Mouse (Mus musculus): ENCODE measurements around the gene Ndufa5. TPM values are rescaled to one million over a fixed set of nuclear protein-coding genes. Genes with fewer than 3 reads are reported as not detected.

Gene Ndufa5
- total RNA-seq (2021) = 1,000 to 10,000 TPM; 1,040 to 1,065 TPM

DNA sequence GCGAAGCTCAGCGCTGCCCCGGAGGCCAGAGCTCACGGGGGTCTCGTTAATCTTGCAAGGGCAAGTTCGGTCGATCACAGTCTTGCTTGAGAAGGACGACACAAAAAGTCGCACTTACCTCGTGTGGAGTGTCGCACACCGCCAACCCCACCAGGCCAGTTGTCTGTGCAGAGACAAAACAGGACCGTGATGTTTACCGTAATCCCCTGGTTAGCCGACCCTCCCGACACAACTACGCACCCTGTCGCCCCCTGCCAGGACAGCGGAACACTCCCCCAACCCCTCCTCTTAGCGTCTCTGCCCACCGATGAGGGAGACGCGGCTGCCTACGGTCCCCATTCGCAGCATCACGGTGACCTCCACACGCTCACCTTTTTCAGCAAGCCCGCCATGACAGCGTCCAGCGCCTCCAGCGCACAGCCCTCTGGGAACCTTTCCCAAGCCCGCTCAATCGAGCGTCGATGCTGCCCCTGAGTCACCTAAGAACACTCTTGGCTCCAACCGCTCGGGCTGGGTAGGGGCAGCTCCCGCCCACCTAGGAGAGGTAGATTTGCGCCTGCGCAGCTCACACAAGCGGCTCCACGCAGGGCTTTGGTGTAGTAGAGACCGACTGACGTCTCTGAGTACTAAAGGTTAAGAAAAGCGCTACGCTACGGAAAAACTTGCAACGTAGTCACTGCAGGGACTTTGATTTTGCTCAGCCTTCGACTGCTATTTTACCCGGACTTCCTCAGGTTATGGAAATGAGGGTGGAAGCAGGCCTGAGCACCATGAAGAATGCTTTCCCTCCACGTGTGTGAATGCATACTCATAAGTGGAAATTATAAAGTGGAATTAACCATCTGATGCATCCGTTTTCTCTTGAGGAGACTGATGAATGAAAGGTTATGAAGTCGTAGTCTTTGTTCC is at the start of gene Ndufa5:
Gene Ndufa5 (minus strand): TSS at position 859 of the 909 bp plus-strand sequence.
- intact Hi-C loops (cut with DNase I) = loop anchor here (2.0 kb wide), 1 partner anchor 193 kb away; no protein-coding TSS in a partner anchor
- DNase-seq = peak; percentile 94

DNA sequence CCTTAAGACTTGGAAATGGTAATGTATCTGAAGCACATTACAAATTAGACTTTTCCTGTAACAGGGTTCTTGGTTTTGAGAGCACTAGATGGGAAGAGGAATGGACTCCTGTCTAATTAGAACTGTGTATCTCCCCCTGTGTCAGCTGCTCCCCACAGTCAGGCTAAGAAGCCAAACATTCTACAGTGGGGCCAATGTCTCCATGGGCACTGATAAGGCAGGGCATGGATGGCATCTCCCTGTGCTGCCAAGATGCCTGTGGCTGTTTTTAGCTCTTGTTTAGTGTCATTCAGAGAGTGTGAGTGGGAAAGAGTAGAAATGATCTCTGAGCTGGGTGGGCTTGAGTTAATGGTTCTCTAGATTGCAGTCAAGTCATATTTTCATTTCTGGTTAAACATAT is 45.5 kb upstream of the Ndufa5 start:
- intact Hi-C loops (cut with DNase I) = no loop called here
- DNase-seq = peak; percentile 50 to 72

DNA sequence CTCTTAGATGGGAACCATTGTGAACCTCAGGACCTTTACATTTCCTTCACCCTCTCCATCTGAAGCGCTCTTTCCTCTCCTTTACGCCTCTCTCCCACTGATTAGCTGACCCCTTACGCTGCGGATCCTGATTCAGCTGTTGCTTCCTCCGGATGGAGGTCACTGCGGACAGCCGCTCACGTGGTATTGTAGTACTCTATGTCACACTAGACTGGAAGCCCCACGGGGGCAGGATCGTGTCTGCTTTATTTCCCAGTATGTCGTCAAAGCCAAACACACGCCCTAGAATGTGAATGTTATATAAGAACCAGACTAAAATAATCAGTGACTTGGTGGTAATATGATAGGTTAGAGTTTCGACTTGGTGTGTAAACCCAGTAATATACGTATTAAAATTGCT is 44.6 kb upstream of the Ndufa5 start:
- no peak for DNase-seq
- intact Hi-C loops (cut with DNase I) = no loop called here

DNA sequence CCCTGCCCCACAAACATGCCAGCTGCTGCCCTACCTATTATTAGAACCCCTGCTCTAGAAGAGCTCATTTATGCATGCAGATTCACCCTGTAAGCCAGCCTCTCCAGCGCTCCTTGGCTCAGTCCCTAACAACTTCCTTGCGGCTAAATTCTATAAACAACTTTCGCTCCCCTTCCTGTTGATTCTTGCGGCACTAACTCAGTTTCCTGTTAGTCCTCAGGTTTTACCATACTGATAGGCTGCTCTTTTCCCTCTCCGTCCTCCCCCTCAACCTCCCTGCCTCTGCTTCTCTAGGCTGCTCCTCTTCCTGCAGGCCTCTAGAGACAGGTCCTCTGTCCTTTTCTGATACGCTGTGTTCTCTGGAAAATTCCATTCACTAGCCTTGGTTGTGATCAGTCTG is 43.3 kb upstream of the Ndufa5 start:
- DNase-seq = peak; percentile 36 to 48
- intact Hi-C loops (cut with DNase I) = loop anchor here (2.0 kb wide), 2 partner anchors 16 to 30 kb away; no protein-coding TSS in a partner anchor

DNA sequence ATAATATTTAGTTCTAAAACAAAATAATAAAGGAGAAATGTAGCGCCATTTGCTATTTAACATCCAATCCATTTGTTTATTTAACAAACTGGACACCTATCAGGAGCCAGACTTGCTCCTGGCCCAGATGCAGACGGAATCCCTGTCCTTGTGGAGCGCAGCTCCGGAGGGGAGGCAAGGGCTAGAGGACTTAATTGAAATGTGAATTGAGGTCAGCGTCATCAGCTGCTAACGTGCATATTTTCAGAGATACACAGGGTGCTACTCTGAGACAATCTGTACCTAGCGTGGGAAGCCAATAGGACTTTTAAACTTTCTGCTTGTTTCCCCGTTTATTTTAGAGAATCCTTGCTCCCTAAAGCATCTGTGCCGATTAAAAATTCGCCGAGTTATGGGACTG is 42.5 kb upstream of the Ndufa5 start:
- DNase-seq = peak; percentile 42 to 46
- intact Hi-C loops (cut with DNase I) = loop anchor here (2.0 kb wide), 2 partner anchors 17 to 31 kb away; no protein-coding TSS in a partner anchor

DNA sequence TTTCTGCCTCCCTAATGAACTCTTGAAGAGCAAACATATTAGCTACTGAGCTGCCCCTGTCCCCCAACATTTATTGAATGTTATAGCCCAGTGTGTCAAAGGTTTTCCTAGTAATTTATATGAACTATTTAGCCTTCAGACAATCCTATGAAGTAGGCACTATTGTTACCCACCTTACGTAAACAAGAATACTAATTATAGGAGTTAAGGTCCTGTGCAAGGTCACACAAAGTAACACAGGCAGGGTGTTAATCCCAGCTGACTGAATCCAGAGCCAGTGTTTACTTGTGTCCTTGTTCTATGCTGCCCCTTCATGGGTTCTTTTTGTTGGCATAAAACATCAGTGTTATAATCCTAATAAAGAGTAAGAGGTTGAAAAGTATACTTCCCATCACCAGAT is 41.9 kb upstream of the Ndufa5 start:
- peak in 1 of 2 experiments; percentile 32 for DNase-seq
- intact Hi-C loops (cut with DNase I) = loop anchor here (1.0 to 2.0 kb wide), 5 partner anchors 17 to 151 kb away; no protein-coding TSS in a partner anchor

DNA sequence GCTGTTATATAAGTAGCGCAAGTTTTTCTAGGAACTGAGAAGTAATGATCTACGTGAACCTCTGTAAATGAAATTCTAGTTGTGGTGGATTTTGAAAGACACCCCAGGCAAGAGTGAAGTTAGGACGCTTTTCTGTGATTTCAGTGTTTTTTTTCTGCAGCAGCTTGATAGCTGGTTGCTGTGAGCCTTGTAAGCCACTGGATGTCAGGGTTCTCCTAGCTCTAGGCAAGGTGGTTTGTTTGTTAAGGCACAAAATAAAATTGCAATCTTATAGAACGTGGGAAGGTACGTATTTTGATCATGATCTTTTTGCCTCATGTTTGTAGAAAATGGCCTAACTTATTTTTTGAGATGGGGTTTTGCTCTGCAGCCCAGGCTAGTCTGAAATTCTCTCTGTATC is 41.1 kb upstream of the Ndufa5 start:
- DNase-seq = peak in 1 of 2 experiments; percentile 37
- intact Hi-C loops (cut with DNase I) = loop anchor here (1.0 to 2.0 kb wide), 3 partner anchors 39 to 152 kb away; no protein-coding TSS in a partner anchor

DNA sequence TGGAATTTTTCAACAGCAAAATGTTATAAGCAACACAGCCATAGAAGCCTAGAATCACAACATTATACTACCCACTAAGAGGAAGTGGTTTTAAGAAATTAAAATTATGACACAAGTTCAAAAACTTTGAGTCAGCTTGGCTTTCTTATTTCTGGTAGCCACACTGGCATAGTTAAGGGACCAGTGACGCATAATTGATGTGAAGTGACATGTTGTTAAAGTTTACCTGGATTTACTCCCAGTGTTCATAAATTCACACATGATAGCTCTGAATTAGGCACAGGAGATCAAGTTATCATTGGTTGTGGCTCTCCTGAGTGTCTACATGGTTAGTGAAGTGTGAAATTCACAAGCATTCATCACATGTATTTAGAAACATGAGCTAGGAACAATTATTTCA is 37.1 kb upstream of the Ndufa5 start:
- intact Hi-C loops (cut with DNase I) = no loop called here
- DNase-seq = no peak

DNA sequence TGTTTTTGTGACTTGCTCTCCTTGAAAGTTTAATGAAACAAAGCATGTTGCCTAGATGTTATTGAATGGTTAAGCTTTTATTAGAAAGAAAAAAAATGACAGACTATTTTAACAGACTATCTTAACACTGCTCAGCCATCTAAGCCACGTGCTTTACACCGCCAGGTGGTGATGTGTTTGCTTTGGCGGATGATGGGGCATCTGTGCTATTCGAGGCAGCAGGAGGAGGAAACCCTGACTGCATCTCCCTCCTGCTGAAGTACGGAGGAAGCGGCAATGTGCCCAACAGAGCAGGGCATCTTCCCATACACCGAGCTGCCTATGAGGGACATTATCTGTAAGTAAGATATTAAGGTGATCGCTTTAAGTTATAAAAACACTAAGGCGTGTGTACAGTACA is 36.3 kb upstream of the Ndufa5 start:
- DNase-seq = no peak
- intact Hi-C loops (cut with DNase I) = no loop called here

DNA sequence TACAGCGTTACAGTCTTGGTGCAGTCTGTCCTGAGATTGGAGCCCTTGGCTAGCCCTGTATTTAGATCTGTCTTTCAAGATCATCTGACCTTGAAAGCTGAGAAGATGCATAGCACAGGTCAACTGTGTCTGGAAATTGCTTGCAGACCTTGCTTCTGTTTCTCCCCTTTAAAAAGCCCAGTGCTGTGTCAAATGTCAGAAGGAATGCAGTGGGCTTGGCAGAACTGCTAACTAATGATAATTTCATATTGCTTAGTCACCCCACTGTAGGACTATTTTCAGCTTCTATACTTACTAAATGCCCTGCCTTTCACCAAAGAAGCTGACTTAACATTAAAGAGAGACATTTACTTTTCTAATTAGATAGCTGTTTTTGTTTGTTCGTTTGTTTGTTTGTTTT is 27.7 kb upstream of the Ndufa5 start:
- intact Hi-C loops (cut with DNase I) = no loop called here
- DNase-seq = peak in 1 of 2 experiments; percentile 22

DNA sequence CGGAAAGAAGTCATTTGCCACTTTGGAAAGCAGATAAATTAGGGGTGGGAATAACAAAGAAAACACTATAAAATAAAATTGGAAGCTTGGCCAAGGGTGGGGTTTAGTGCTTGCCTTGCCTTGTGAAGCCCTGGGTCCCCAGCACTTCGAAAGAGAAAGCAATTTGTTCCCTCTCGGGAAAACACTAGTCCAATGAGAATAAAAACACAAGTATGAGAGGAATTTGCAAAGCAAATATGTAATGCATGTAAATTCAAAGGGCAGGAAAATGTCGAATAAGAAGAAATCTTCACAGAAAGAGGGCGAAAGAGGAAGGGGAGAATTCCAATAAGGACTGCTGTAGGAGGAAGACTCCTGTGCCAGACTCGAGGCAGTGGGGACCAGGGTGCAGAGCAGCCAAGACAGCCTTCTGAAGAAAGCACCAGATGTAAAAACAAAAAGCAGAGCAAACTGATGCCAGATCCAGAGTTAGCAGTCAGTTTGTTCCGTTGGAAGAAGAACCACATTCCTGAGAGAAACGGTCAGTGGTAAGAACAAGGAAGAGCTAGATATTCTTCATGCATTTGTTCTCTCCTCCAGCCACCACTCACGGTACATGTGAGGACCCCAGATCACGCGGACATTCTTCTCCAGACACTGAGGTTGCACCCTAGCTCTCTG is 26.7 kb upstream of the Ndufa5 start:
- intact Hi-C loops (cut with DNase I) = no loop called here
- DNase-seq = peak; percentile 50 to 51

DNA sequence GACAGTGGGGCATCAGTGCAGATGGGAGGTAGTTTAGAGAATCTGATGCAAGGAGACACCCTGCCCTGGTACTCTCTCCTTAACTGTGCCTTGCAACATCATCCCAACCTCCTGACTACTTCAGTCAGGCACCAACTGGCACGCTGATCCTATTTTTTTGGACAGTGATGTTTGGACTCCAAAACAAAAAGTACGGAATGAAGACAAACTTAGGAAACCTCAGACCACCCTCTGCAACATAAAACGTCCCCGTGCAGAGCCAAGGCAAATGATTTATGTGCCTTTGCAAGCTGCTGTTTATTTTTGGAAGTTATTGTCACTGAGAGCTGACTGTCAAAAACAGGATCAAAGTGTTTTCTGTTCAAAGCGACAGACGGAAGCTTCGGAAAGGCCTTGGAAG is 24.2 kb upstream of the Ndufa5 start:
- intact Hi-C loops (cut with DNase I) = no loop called here
- DNase-seq = no peak

DNA sequence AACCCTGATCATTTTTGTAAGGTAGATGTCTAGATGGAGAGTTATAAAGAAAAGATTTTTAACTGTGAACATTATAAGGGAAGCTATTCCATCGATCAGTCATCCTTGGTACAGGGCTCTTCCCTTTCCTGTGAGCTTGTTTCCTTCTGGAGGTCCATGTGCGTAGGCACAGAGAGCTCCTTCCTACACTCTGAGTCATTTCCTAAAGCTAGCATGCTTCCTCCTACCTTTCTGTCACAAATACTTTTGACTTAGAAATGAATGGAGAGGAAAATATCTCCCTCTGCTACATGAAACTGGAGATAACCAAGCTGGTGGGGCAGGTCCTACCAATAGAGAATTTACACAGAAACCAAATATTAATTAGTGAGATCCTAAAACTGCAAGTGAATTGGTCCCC is 22.0 kb upstream of the Ndufa5 start:
- DNase-seq = no peak
- intact Hi-C loops (cut with DNase I) = no loop called here

DNA sequence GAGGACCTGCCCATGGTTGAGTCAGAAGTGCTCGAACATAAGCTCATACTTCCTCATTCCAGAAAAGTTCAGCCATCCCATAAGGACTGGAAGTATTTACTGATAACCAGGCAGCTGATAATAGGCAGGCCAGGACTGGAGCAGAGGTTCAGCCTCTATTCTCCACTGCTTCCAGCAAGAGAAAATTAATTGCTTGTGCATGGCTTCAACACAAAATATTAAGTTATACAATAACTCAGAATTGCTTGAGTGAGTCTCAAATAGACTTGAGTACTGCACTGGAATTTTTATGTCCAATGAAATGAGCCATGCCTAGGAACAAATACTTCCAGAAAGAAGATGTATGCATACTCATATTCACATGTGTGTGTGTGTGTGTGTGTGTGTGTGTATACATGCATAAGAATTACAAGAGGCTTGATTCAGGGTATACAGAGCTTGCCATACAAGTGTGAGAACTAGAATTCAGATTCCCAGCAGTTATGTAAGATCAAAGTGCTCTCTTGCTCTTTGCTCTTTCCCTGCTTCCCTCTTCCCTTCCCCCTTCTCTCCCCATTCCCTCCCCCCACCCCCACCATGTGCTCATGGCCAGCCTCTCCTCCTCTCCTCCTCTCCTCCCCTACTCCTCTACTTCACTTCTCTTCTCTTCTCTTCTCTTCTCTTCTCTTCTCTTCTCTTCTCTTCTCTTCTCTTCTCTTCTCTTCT is 19.1 kb upstream of the Ndufa5 start:
- peak in 1 of 2 experiments; percentile 32 for DNase-seq
- intact Hi-C loops (cut with DNase I) = no loop called here

DNA sequence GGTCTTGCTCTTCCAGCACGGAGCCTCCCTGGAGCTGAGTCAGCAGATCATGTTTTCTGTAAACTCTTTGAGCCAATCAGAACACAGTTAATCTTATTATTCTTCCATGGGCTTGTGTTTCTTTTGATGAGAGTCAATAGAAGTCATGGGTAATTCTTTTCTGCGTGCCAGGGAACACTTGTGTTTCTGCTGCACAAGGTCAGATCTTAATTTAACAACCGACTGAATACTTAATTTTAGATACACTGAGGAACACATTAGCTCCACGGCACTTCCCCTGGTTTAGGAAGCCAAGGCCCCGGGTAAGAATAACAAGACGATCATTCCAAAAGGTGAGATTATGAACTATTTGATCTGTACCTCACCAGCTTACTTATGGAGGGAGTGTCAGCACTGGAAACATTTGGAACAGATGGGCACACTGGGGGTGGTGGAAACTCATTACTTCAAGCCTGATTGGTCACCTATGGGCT is 15.3 kb upstream of the Ndufa5 start:
- DNase-seq = peak; percentile 55 to 67
- intact Hi-C loops (cut with DNase I) = no loop called here

DNA sequence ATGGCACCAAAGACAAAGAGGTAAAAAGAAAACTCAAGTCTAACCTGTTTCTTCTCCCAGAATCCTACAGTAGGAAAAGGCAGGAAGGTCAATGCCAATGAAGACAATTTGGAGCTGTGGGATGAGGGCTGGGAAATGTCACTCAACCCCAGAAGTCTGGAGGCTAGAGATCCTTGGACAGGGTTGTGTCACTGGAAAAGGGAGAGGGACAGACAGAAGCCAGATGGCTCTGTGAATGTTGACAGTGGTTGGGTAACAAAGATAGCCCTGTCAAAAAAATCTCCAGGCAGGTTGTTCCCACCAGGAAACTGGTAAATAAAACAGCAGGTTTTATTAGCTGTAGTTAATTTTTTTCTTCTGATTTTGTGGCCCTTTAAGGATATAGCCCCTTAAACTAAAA is 14.6 kb upstream of the Ndufa5 start:
- DNase-seq = peak; percentile 56 to 66
- intact Hi-C loops (cut with DNase I) = no loop called here

DNA sequence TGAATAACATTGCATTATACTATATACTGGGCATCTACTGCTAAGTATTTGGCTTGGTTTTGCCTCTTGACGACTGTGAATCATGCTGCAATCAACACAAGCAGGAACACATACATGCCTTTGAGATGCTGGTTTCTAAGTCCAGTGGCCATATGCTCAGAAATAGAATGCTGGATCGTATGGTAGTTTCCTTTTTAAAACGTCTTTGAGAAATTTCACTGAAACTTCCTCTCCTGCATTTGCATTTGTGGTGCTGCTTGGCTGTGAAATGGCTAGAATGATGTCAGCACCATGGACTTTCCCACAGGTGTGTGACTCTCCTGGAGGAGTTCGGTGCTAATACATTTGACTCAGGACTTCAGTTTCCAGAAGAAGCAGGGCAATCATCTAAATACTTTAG is 12.3 kb upstream of the Ndufa5 start:
- intact Hi-C loops (cut with DNase I) = no loop called here
- DNase-seq = no peak

DNA sequence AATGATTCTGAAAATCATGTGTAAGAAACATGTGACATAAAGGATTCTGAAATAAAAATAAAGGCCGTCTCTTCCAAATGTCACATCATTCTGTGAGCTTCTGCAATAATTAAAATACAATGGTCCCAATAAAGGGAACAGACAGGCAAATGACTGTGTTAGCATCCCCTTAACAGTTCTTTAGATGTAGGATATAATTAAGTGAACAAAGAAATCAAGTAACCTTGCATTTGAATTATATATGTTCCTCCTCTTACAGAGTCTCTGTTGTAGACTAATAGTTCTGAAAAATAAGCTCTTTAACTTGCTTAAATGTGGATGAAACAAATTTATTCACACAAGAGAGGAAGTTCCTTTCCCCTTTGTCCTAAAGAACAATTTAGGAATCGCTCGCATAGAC is 10.6 kb upstream of the Ndufa5 start:
- intact Hi-C loops (cut with DNase I) = no loop called here

DNA sequence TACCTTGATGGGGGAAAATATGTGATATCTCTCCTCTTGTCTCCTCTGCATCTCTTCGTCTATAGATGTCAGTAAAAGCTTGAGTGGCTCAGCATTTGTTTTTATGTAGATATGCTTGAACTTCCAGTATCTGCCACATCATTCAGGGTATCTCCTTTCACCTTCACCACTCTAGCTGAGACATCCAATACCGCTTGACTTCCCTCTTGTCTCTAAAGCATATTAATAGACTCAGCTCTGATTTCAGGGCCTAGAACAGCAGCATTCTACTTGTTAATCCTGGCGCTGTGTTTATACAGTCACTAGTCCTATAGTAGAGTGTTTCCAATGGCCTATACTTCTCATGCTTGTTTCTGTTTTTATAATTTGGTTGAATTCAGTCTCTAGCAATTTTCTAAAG is 5.0 kb upstream of the Ndufa5 start:
- intact Hi-C loops (cut with DNase I) = no loop called here
- DNase-seq = no peak

More for the DNA sequence above, 10.6 kb upstream of the Ndufa5 start:
- no peak for DNase-seq

DNA sequence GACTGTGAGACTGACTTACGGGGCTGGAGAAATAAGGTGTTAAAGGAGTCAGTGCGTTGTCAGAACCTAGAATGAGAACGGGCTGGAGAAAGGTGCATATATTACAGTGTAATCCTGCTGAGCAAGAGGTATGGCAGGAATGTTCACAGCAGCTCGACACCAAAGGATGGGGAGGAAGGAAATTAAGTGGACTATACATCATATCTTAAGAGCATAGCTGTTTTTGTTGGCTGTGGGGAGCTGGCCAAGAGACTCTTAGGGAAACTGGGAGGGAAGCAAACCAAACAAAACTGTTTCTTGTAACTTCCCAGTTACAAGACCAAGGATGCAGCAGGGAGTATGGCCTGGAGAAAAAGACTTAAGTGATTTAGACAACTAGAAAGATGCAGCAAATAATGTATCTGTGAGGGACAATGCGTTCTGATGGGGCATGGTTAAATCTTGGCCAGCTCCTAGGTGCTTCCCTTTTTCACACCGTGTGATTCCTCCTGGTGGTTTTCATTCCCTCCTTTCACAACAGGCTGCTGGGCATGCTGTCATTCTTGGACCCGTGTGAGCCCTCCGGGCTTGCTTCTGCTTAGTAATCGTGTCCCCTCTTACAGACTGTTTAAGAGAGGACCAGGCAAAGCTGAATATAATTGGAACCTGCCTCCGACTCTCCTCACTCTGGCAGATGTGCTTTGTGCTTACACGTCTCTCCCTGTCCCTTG is 3.1 kb upstream of the Ndufa5 start:
- peak; percentile 24 to 41 for DNase-seq

More for the DNA sequence above, 3.1 kb upstream of the Ndufa5 start:
- intact Hi-C loops (cut with DNase I) = loop anchor here (1.0 to 2.0 kb wide), 3 partner anchors 14 to 98 kb away; no protein-coding TSS in a partner anchor

Measured in heart, postnatal 10 days (tissue).